Mouse (Mus musculus): ENCODE data around the gene Abcb5. TPM values are rescaled to one million over a fixed set of nuclear protein-coding genes. Genes with fewer than 3 reads are reported as not detected.

Abcb5 gene
- polyA plus RNA-seq (2012): not detected in 2 replicates

DNA sequence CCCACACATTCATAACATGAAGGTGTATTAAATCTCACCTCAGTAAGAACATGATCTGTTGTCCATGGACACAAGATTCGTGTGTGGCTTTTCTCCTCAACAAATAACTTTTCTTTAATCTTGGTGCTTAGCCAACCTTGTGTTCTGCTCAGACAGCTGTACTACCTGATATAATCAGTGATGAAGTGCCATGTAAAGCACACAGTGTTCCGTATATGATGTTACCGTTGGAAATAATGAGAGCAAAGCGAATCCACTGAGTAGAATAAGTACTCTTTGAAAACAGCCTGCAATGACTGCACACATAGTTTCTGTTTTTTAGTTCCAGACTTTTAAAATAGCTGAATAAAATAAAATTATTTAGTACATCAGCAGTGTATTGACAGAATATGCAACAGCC is at the start of gene Abcb5:
Abcb5 (minus strand) TSS at position 101 of the 400 bp plus-strand sequence.

DNA sequence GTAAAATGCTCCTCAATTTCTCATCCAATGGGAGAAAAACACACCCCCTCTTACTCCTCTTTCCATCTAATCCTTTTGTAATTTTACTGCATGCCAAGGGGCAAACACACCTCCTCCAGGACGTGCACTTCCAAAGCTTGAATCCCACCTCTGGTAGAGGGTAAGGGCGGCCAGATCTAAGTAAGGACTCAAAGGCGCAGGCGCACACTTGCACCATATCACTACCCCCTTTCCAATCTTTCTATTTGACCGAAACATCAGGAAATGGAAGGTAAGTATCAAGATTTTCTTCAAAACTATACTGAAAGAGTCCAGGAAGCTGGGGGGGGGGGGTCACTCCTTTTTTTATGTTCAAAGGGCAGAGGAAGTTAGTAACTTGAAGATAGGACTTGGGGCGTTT is 120.0 kb downstream of the Abcb5 start, which contains the start of gene Sp8:
Sp8 (plus strand) TSS at position 109 of the 400 bp plus-strand sequence.

Other genes starting within 250 kb of the Abcb5 start
- not detected in 2 replicates for gene Sp8, start 120.1 kb downstream of the Abcb5 start, polyA plus RNA-seq (2012)